Mouse (Mus musculus) midbrain, embryonic 10.5 days (tissue): Measurements from ENCODE around the gene Hivep1. TPM values are rescaled to one million over a fixed set of nuclear protein-coding genes. Genes with fewer than 3 reads are reported as not detected.

Experiments
- DNase-seq: peaks from one replicate; pipeline ENCODE4 v3.0.0-alpha.2; 2017; ENCODE audit warnings: low spot score
- H3K27ac ChIP-seq: fragments of 300-500 bp; sonication (generic); replicated peaks from 2 replicates; pipeline ENCODE4 v1.5.1; 2016; ENCODE audit warnings: mild to moderate bottlenecking
- H3K27me3 ChIP-seq: fragments of 300-500 bp; sonication (generic); 2 replicates; pipeline ENCODE4 v1.6.1; 2016; ENCODE audit warnings: low read depth, mild to moderate bottlenecking; ENCODE audit not compliant: poor library complexity, severe bottlenecking
- H3K36me3 ChIP-seq: fragments of 300-500 bp; sonication (generic); 2 replicates; pipeline ENCODE4 v1.6.1; 2016; ENCODE audit warnings: mild to moderate bottlenecking, moderate library complexity
- H3K4me1 ChIP-seq: fragments of 300-500 bp; sonication (generic); 2 replicates; pipeline ENCODE4 v1.6.1; 2016
- H3K4me3 ChIP-seq: fragments of 300-500 bp; sonication (generic); 2 replicates; pipeline ENCODE4 v1.5.1; 2016; ENCODE audit warnings: mild to moderate bottlenecking, moderate library complexity
- H3K9me3 ChIP-seq: fragments of 300-500 bp; sonication (generic); replicated peaks from 2 replicates; pipeline ENCODE4 v1.6.1; 2016; ENCODE audit warnings: mild to moderate bottlenecking
- WGBS: fragments of 180-500 bp; shearing (Covaris S2); methylation state at CpG from one replicate; pipeline ENCODE4 v1.1.7; 2016; 5-methylcytosine and 5-hydroxymethylcytosine counted together
- polyA plus RNA-seq: library from polyadenylated mRNA; unstranded; fragments of >200 nt; fragmentation: Nextera tagmentation; extraction: Ambion mirVana; gene quantifications from 2 replicates; pipeline ENCODE4 v1.2.1, GENCODE M21; 2016

The Hivep1 gene
- polyA plus RNA-seq, 1 experiment from 2014 or later: 7.8 TPM

DNA sequence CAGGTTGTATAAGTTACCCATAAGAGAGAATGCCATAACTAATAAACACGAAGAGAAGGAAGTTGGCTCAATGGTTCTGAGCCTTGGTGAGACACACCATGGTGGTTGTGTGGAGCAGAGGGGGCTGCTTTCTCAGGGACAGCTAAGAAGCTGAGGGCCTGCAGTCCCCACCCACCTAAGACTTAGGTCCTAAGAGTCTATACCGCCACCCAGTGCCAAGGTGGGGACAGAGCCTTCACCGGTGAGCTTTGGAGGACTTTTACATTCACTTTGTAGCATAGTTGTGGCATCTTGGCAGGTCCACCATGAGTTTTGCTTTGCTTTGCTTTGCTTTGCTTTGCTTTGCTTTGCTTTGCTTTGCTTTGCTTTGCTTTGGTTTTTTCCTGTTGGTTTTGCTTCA is 92.8 kb downstream of the Hivep1 start:
- no peak for DNase-seq
- no peak overlapping the region for H3K4me3 ChIP-seq
- WGBS: 67% methylated on average over 3 of the region's 3 CpGs

DNA sequence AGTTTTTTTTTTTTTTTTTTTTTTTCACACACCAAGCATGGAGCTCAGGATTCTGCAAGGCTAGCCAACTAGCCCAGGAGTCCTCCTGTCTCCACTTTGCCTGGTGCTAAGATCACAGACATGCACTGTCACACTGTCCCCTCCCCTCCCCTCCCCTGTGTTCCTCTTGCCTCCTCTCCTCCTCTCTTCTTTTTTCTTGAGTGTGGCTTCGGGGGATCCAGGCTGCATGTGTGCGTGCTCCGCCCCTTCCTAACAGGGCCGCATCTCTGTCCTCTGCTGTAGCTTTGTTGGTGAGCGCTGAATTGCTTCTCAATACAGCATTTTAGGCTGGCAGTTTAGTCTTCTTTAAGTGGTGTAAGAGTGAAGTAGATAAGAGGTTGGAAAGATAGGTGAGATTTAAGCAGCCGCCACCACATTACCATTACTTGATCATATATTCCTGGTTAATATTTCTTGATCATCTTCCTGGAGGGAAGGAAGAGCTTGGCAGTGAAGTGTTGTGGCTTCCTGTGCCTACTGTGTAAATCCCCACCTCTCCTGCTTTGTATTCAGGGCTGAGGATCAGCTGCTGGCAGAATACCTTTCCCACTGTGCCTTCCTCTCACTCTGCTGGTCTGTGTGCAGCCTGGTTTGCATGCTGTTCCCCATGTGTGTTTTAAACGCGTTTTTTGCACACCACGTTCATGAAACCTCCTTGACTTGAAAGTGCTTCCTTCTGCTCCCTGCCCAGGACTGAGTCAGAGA is 97.7 kb downstream of the Hivep1 start:
- no peak for DNase-seq
- no peaks in the 10 kb centered on the region for H3K27me3 ChIP-seq
- no peaks in the 10 kb centered on the region for H3K9me3 ChIP-seq
- WGBS: 27% methylated on average over 9 of the region's 9 CpGs
- H3K27ac ChIP-seq: peak overlapping the region; percentile 61
- no peak overlapping the region for H3K4me3 ChIP-seq
- peaks cover 26% of the 10 kb centered on the region for H3K4me1 ChIP-seq
- H3K36me3 ChIP-seq: peaks cover 3% of the 10 kb centered on the region

More for the DNA sequence above, 92.8 kb downstream of the Hivep1 start:
- Histone ChIP-seq H3K27me3 (no peaks in the 10 kb centered on the region), H3K27ac (no peak overlapping the region), H3K9me3 (no peaks in the 10 kb centered on the region), H3K36me3 (peaks cover 6% of the 10 kb centered on the region), H3K4me1 (peaks cover 16% of the 10 kb centered on the region)

DNA sequence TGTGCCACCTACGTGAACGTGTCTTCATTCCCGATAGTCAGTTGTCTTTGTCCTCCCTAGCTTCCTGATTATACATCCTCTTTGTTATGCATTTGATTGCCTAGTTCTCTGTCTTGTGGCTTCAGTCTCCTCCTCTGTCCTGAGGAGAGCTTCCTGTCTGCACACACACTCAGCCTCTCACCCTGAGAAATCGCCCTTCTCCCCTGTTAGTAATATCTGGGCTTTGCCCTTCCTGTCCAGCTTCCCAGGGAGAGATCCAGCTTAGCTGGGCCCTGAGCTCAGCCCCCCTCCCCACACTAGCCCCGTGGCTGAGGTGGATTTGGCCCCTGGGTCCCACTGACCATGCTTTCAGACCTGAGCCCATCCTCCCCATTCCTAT is 98.2 kb downstream of the Hivep1 start:
- DNase-seq: no peak
- Histone ChIP-seq H3K4me1 (peaks cover 26% of the 10 kb centered on the region), H3K27ac (peak overlapping the region; percentile 61), H3K9me3 (no peaks in the 10 kb centered on the region), H3K4me3 (no peak overlapping the region), H3K27me3 (no peaks in the 10 kb centered on the region), H3K36me3 (peaks cover 9% of the 10 kb centered on the region)
- WGBS: 16% methylated on average over 5 of the region's 5 CpGs

DNA sequence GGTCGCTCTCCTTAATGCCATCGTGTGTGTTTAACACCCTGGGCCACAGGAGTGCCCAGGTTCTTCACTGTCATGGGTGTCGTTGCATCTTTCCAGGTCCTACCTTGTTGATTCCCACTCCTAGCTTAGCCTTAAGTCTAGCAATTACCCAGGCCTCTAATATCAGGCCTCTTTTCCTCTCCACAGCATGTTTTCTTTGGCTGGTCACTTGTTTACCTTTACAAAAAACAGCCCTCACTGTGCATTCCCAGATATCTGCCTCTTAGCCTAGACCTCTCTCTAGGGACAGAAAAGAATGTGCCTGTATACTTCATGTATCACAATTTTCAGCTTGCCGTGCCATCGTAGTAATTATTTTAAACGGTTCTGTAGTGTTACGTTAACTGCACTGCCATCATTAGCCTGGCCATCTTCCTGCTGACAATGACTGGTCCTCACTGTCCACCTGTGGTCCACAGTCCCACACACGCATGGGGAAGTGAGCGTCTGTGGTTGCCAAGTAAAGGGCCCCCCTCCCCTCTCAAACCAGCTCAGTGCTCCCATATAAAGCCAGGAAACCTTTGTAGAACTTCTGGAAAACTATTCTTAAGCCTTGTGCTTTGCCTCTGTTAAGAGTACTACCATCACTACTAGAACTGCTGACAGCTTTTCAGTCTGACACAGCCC is 98.8 kb downstream of the Hivep1 start:
- DNase-seq: no peak
- 85% methylated on average over 9 of the region's 9 CpGs for WGBS
- Histone ChIP-seq H3K36me3 (peaks cover 14% of the 10 kb centered on the region), H3K9me3 (no peaks in the 10 kb centered on the region), H3K4me1 (peaks cover 26% of the 10 kb centered on the region), H3K27me3 (no peaks in the 10 kb centered on the region), H3K27ac (peak overlapping the region; percentile 61; the same call in 1 of the 2 replicates), H3K4me3 (no peak overlapping the region)

DNA sequence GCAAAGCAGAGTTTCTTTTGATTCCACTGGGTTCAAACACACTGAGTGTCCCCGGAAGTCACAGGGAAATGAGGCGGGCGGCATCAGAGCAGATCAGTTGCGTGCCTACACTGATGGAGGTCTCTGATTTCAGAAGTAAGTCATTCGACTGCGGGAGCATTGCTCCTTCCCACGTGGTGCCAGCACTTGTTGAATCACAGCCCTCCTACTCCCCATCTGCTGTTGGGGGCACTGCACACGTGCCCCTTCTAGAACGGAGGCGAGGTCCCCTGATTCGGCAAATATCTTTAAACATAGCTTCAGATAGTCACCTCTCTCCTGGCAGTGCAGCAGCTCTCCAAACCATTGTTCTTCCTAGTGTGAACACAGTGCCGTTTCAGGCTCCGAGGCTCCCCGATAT is 106.4 kb downstream of the Hivep1 start:
- H3K36me3 ChIP-seq: peaks cover 56% of the 10 kb centered on the region
- no peaks in the 10 kb centered on the region for H3K9me3 ChIP-seq
- no peaks in the 10 kb centered on the region for H3K27me3 ChIP-seq
- DNase-seq: no peak
- peaks cover 16% of the 10 kb centered on the region for H3K4me1 ChIP-seq
- WGBS: 95% methylated on average over 14 of the region's 14 CpGs
- H3K27ac ChIP-seq: no peak overlapping the region
- no peak overlapping the region for H3K4me3 ChIP-seq

DNA sequence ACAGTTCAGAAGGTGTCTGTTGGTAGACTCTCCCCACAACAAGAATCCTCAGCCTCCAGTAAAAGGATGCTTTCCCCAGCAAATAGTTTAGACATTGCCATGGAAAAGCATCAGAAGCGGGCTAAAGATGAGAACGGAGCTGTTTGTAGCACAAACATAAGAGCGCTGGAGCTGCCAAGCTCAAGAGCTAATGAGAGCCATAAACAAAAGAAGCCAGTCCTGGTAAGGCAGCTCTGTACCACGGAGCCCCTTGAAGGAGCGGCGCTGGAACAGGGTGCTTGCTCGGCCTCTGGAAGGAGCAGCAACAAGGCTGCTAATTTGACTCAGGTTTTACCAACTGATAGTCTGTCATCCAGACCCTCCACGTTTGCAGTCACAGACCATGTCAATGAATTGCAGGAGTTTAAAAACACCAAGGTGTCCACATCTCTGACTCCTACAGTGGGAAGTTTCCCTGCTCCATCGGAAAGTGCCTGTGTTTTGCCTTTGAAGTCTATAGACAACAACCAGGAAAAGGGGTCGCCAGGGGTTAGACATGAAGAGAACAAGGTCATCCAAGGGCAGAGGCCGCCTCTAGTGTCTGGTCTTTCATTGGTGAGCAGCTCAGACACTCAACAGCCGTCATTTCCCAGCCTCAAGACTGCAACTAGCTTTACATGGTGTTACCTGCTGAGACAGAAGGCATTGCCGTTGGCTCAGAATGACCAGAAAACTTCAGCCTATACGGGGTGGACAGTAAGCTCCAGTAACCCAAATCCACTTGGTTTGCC is 107.8 kb downstream of the Hivep1 start:
- no peak for DNase-seq
- Histone ChIP-seq H3K4me1 (peaks cover 16% of the 10 kb centered on the region), H3K27me3 (no peaks in the 10 kb centered on the region), H3K27ac (no peak overlapping the region), H3K36me3 (peaks cover 52% of the 10 kb centered on the region), H3K9me3 (no peaks in the 10 kb centered on the region), H3K4me3 (no peak overlapping the region)
- 73% methylated on average over 14 of the region's 14 CpGs for WGBS

DNA sequence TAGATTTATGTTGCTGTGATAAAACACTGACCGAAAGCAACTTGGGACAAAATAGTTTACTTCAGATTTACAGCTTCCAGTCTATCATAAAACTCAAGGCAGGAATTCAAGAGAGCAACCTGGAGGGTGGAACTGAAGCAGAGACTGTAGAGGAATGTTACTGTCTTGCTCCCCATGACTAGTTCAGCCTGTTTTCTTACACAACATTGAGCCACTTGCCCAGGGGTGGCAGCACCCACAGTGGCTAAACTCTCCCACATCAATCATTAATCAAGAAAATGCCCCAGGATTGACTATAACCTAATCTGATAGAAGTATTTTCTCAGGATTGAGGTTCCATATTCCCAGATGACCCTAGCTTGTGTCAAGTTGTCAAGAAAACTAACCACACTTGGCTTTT is 119.0 kb downstream of the Hivep1 start:
- H3K36me3 ChIP-seq: peaks cover 46% of the 10 kb centered on the region
- no peak for DNase-seq
- WGBS: 97% methylated on average over 1 of the region's 1 CpGs
- H3K9me3 ChIP-seq: no peaks in the 10 kb centered on the region
- no peak overlapping the region for H3K4me3 ChIP-seq
- H3K4me1 ChIP-seq: peaks cover 8% of the 10 kb centered on the region
- H3K27ac ChIP-seq: no peak overlapping the region
- H3K27me3 ChIP-seq: no peaks in the 10 kb centered on the region

DNA sequence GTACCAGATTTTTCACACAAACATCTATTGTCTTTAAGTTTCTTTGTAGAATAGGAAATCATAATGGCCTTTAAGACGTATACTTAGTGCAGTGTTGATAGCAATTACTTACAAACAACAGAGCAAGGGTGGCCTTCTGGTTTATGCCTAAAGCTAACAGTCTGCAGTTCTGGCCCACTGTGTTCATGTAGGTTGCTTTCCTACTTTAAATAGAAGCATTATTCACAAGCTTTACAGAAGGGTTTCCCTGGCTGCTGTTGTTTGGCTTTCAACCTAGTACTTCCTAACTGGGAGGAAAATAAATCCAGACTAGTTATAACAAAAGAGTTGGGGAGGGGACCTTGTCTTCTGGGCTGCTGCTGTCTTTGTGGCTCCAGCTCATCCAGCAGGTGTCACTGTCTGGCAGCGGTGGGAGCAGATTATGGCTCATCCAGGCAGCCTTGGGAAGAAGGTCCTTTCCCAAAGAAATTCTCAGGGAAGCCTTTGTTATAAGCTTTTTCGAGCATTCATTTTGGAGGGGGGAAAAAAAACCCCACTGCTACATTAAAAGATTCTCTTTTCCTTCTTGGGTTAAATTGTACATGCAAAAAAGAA is 123.1 kb downstream of the Hivep1 start:
- Histone ChIP-seq H3K9me3 (no peaks in the 10 kb centered on the region), H3K4me3 (no peak overlapping the region), H3K27me3 (no peaks in the 10 kb centered on the region), H3K27ac (no peak overlapping the region), H3K36me3 (peaks cover 29% of the 10 kb centered on the region), H3K4me1 (peaks cover 8% of the 10 kb centered on the region)
- peak; percentile 49 for DNase-seq
- 30% methylated on average over 3 of the region's 3 CpGs for WGBS

DNA sequence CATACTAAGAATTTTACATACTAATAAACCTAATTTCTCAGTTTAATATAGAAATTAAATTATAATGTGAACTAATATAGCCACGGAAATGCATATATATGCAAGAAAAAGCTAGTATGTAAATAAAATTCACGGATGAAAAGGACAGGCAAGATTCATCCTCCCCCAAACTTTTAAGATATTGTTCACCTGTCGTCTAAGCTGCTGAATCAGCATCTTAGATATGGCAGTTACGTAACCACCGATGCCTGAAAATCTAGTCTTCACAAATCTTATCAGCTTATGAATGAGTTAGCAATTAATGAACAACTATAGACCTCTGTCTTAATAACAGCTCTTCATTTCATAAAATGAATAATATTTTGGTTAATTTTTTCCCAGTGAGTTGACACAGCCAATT is 130.8 kb downstream of the Hivep1 start:
- Histone ChIP-seq H3K4me3 (no peak overlapping the region), H3K27me3 (no peaks in the 10 kb centered on the region), H3K36me3 (peaks cover 42% of the 10 kb centered on the region), H3K27ac (no peak overlapping the region), H3K4me1 (no peaks in the 10 kb centered on the region), H3K9me3 (no peaks in the 10 kb centered on the region)
- WGBS: 95% methylated on average over 5 of the region's 5 CpGs
- no peak for DNase-seq

DNA sequence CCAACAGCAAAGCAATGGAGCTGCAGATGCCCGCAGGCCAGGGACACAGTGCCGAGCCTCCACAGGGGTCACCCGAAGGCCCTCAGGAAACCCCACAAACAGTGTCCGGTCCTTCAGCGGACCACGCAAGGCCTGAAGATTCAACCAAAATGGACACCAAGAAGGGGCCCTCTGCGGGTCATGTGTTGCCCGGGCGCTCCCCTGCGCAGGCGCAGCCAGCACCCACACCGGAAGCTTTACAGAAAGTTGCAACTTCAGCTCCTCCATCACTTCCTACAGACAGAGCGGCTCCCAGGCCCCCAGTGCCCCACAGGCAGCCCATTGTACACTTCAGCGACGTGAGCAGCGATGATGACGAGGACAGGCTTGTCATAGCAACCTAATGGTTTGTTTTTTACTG is 132.3 kb downstream of the Hivep1 start:
- Histone ChIP-seq H3K36me3 (peaks cover 37% of the 10 kb centered on the region), H3K27ac (no peak overlapping the region), H3K9me3 (no peaks in the 10 kb centered on the region), H3K4me1 (no peaks in the 10 kb centered on the region), H3K27me3 (peaks cover 6% of the 10 kb centered on the region; the same call in 1 of the 2 replicates), H3K4me3 (no peak overlapping the region)
- DNase-seq: no peak
- 97% methylated on average over 17 of the region's 17 CpGs for WGBS

DNA sequence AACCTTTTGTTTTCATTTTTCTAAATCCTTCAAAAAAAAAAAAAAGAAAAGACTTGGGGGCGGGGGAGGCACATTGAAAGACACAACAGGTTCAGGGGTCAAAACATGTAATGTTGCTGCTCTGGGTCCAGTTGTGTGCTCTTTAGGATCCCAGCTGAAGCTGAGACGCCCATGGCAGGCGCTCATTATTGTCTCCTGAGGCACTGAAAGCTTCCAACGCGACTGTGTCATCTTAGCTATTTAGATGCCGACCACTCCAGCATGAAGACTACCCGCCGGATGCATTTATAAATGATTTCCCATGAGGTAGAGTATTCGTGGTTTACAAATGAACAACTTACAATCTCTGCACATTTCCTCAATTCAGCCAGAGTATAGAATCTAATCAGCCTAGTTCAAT is 141.2 kb downstream of the Hivep1 start:
- Histone ChIP-seq H3K4me3 (0 out of 2 replicates have a peak overlapping the region, but pooled peaks have one; percentile 1), H3K27me3 (peaks cover 56% of the 10 kb centered on the region), H3K36me3 (no peaks in the 10 kb centered on the region), H3K4me1 (peaks cover 26% of the 10 kb centered on the region), H3K9me3 (no peaks in the 10 kb centered on the region; the same call in 1 of the 2 replicates), H3K27ac (no peak overlapping the region)
- WGBS: 3% methylated on average over 9 of the region's 9 CpGs
- peak; percentile 24 for DNase-seq

DNA sequence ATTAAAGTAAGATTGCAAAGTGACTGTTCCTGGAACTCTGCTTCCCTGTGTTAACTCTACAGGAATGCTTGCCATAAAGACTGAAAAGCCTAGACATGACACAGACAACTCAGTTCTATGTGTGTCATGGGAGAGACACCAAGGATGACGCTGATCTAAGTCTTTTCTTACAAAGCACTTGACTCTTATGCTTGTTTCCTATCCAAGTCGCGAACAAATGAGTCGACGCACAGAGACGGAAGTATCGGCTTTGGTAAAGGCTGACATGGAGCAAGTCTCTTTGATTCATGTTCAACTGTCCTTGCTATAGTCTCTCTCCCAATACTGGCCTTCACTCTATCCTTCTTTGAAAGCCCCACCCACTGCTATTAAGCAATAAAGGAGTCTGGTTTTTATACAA is 143.8 kb downstream of the Hivep1 start:
- Histone ChIP-seq H3K4me3 (no peak overlapping the region), H3K27me3 (peaks cover 34% of the 10 kb centered on the region), H3K27ac (no peak overlapping the region), H3K4me1 (peaks cover 22% of the 10 kb centered on the region), H3K36me3 (no peaks in the 10 kb centered on the region), H3K9me3 (no peaks in the 10 kb centered on the region; the same call in 1 of the 2 replicates)
- no peak for DNase-seq
- 95% methylated on average over 7 of the region's 7 CpGs for WGBS
